Mouse (Mus musculus) heart, embryonic 12.5 days (tissue): ENCODE data around the gene Scamp3. TPM values are rescaled to one million over a fixed set of nuclear protein-coding genes. Genes with fewer than 3 reads are reported as not detected.
A peak's percentile ranks its signal among the peaks of the same experiment; 100 is the strongest.

ENCODE experiments used
- ATAC-seq: fragments of 200-750 bp; cut with Nextera tagmentation; 2 replicates; pipeline ENCODE4 v1.8.0; 2017; ENCODE audit warnings: moderate TSS enrichment, moderate library complexity; ENCODE audit not compliant: insufficient number of reproducible peaks, low FRiP score
- H3K27ac ChIP-seq: fragments of 300-500 bp; sonication (generic); 2 replicates; pipeline ENCODE4 v1.5.1; 2016; ENCODE audit warnings: mild to moderate bottlenecking, moderate library complexity; ENCODE audit not compliant: poor library complexity, severe bottlenecking
- H3K27me3 ChIP-seq: fragments of 300-500 bp; sonication (generic); replicated peaks from 2 replicates; pipeline ENCODE4 v1.6.1; 2016; ENCODE audit warnings: mild to moderate bottlenecking, moderate library complexity
- H3K36me3 ChIP-seq: fragments of 300-500 bp; sonication (generic); 2 replicates; pipeline ENCODE4 v1.6.1; 2016; ENCODE audit warnings: mild to moderate bottlenecking, moderate library complexity
- H3K4me1 ChIP-seq: fragments of 300-500 bp; sonication (generic); replicated peaks from 2 replicates; pipeline ENCODE4 v1.6.1; 2016; ENCODE audit warnings: mild to moderate bottlenecking
- H3K4me2 ChIP-seq: fragments of 300-500 bp; sonication (generic); 2 replicates; pipeline ENCODE4 v1.6.1; 2016; ENCODE audit warnings: mild to moderate bottlenecking, moderate library complexity
- H3K4me3 ChIP-seq: fragments of 300-500 bp; sonication (generic); 2 replicates; pipeline ENCODE4 v1.5.1; 2016; ENCODE audit warnings: mild to moderate bottlenecking
- H3K9ac ChIP-seq: fragments of 300-500 bp; sonication (generic); 2 replicates; pipeline ENCODE4 v1.6.1; 2016; ENCODE audit warnings: mild to moderate bottlenecking, moderate library complexity
- H3K9me3 ChIP-seq: fragments of 300-500 bp; sonication (generic); replicated peaks from 2 replicates; pipeline ENCODE4 v1.6.1; 2016; ENCODE audit warnings: mild to moderate bottlenecking, moderate library complexity
- WGBS: fragments of 180-500 bp; shearing (Covaris S2); methylation state at CpG from one replicate; pipeline ENCODE4 v1.1.7; 2016; 5-methylcytosine and 5-hydroxymethylcytosine counted together
- polyA plus RNA-seq: library from polyadenylated mRNA; unstranded; fragments of >200 nt; fragmentation: Nextera tagmentation; extraction: Ambion mirVana; gene quantifications from 2 replicates; pipeline ENCODE4 v1.2.1, GENCODE M21; 2016

Scamp3 gene
- polyA plus RNA-seq, 1 experiment from 2014 or later = 92.5 TPM

GRCm38 (mm10) chr3:89163643-89164245, 13.5 kb upstream of the Scamp3 start:
- peaks cover 21% of the 10 kb centered on the region for H3K36me3 ChIP-seq
- H3K9ac ChIP-seq = peak overlapping the region; percentile 95; the same call in 1 of the 2 replicates
- peak overlapping the region; percentile 85 for H3K4me2 ChIP-seq
- H3K27ac ChIP-seq = no peak overlapping the region
- peaks cover 12% of the 10 kb centered on the region for H3K27me3 ChIP-seq
- no peak for ATAC-seq
- 74% methylated on average over 5 of the region's 5 CpGs for WGBS
- H3K4me1 ChIP-seq = peaks cover 28% of the 10 kb centered on the region
- peak overlapping the region; percentile 85 for H3K4me3 ChIP-seq
- no peaks in the 10 kb centered on the region for H3K9me3 ChIP-seq

DNA sequence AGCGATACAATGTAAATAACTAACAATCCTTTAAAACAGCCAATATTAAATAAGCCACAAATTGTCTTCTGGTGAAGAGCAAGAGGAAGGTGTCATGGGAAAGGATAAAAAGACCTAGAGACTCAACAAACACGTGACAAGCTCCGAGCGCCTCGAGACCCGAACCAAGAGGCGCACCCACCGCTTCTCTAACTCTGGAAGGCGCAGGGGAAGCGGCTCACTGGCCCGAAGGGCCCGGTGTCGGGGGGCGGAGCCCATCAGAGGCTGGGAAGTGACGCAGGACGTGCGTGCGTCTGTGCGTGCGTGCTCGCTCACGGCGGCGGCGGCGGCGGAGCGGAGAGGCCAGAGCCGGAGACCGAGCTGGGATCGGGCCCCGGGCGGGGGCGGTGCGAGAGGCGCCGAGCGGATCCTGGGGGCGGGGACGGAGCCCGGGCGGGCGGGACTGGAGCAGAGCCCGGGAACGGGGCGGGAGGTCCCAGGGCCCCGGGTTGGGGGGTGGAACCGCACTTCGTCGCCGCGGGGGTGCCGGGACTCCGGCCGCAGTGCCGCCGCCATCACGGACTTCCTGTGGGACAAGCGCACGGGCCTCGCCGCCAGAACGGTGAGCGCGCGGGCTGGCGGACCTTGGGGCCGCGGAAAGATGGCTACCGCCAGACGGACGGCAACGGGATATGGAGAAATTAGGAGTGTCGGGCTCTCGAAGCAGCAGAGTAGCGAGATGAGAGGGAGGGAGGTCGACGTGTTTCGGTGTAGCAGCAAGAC, 12.6 kb upstream of the Scamp3 start, which contains the start of gene Clk2:
Gene Clk2, plus strand, starts transcription at position 290 of the 762 bp plus-strand sequence.
- Histone ChIP-seq H3K4me3 (peak within 1 kb of the TSS; percentile 85), H3K27me3 (peaks cover 3% of the 10 kb centered on the region), H3K4me2 (peak within 1 kb of the TSS; percentile 85), H3K4me1 (peaks cover 22% of the 10 kb centered on the region), H3K9ac (peak within 1 kb of the TSS; percentile 95), H3K36me3 (peaks cover 31% of the 10 kb centered on the region), H3K9me3 (no peaks in the 10 kb centered on the region), H3K27ac (peak within 1 kb of the TSS; percentile 97)
- ATAC-seq = peak; percentile 97
- WGBS = under 1% methylated on average over 79 of the region's 79 CpGs

DNA sequence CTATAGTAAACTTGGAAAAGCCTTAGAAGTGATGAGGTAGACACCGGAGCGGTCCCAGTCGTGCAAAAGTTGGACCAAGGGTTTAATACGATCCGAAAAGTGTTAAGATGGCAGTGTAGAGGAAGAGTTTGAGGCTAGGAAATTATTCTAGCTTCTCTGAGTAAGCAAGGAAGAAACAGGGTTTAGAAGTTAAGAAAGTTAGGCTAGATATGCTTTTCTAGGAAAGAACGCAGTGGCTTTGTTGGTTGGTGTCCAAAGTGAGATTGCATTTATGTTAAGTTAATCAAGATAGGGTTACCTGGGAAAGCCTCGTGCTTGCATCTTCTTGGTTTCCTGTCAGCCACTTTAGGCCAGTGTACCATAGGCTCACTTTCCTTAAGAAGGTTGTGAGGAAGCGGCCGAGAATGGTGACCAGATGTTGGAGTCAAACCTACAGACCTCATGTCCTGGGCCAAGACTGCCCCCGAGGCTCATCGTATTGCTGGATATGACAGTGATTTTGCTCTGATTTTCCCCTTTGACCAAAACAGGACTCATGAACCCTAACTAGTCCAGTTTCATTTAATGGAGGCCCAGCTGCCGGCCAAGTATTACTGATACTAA, 11.9 kb upstream of the Scamp3 start:
- no peaks in the 10 kb centered on the region for H3K9me3 ChIP-seq
- peaks cover 16% of the 10 kb centered on the region for H3K4me1 ChIP-seq
- peaks cover 38% of the 10 kb centered on the region for H3K36me3 ChIP-seq
- peak overlapping the region; percentile 95 for H3K9ac ChIP-seq
- peak overlapping the region; percentile 85 for H3K4me3 ChIP-seq
- peak overlapping the region; percentile 85 for H3K4me2 ChIP-seq
- H3K27me3 ChIP-seq = no peaks in the 10 kb centered on the region
- H3K27ac ChIP-seq = peak overlapping the region; percentile 97
- no peak for ATAC-seq
- WGBS = 24% methylated on average over 12 of the region's 12 CpGs

DNA sequence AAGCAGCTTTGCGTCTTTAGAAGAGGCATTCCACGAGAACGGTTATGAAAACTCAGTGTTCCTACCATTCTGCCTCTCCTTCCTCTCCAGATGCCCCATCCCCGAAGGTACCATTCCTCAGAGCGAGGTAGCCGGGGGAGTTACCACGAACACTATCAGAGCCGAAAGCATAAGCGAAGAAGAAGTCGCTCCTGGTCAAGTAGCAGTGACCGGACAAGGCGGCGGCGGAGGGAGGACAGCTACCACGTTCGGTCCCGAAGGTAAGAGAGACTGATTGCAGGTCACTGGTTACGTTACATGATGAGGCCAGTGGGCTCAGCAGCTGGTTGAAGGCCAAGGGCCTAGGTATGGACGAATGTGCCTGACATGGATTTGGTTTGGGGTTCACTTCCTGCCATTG, 10.3 kb upstream of the Scamp3 start:
- Histone ChIP-seq H3K4me2 (no peak overlapping the region), H3K4me3 (no peak overlapping the region), H3K4me1 (peaks cover 16% of the 10 kb centered on the region), H3K9me3 (no peaks in the 10 kb centered on the region), H3K36me3 (peaks cover 52% of the 10 kb centered on the region), H3K9ac (no peak overlapping the region), H3K27me3 (no peaks in the 10 kb centered on the region), H3K27ac (no peak overlapping the region)
- 93% methylated on average over 19 of the region's 19 CpGs for WGBS
- no peak for ATAC-seq

DNA sequence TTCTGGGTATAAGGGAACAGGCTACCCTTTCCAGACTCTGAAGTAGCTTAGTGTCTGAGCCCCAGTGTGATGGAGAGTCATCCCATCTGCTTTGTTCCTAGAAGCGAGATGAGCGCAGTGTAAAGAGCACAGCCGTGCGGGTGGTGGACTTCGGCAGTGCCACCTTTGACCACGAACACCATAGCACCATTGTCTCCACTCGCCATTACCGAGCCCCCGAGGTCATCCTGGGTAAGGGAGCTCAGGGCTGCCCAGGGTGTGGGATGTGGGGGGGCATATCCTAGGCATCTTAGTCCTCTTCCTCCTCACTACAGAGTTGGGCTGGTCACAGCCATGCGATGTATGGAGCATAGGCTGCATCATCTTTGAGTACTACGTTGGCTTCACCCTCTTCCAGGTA, 2.4 kb upstream of the Scamp3 start:
- Histone ChIP-seq H3K36me3 (peaks cover 75% of the 10 kb centered on the region), H3K4me3 (no peak overlapping the region), H3K27me3 (no peaks in the 10 kb centered on the region), H3K9ac (no peak overlapping the region), H3K4me2 (no peak overlapping the region), H3K27ac (no peak overlapping the region), H3K4me1 (peaks cover 12% of the 10 kb centered on the region), H3K9me3 (no peaks in the 10 kb centered on the region)
- 94% methylated on average over 11 of the region's 11 CpGs for WGBS
- no peak for ATAC-seq

DNA sequence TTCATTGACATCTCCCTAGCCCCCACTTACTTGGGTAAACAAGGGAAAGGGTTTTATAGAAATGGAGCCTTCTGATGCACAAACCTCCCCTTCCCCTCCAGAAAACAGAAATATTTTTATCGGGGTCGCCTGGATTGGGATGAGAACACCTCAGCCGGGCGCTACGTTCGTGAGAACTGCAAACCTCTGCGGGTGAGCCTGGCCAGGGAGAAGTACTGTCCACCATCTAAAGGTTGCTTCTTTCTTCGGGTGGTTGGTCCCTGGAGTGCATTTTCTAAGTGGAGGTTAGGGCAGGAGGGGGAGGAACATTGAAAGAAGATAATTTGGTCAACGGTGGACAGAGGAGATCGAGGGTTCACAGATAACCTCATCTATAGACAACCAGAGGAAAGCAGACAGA, 1.7 kb upstream of the Scamp3 start:
- Histone ChIP-seq H3K27me3 (no peaks in the 10 kb centered on the region), H3K27ac (no peak overlapping the region), H3K4me1 (peaks cover 12% of the 10 kb centered on the region), H3K4me3 (no peak overlapping the region), H3K36me3 (peaks cover 75% of the 10 kb centered on the region), H3K9me3 (no peaks in the 10 kb centered on the region), H3K4me2 (no peak overlapping the region), H3K9ac (no peak overlapping the region)
- ATAC-seq = no peak
- 86% methylated on average over 10 of the region's 10 CpGs for WGBS

DNA sequence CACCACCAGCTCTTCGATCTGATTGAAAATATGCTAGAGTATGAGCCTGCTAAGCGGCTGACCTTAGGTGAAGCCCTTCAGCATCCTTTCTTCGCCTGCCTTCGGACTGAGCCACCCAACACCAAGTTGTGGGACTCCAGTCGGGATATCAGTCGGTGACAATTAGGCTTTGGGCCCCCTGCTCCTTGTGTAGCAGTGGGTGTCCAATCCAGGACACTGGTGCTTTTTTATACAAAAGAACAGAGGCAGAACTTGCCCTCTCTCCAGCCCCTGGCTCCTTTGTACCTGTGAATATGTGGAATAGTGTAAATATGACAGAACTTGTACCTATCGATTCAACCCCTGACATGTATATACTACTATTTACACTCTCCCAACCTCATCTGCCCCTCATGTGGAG, 852 bp upstream of the Scamp3 start:
- no peak overlapping the region for H3K27ac ChIP-seq
- H3K9ac ChIP-seq = no peak overlapping the region

GRCm38 (mm10) chr3:89178107-89178385, 773 bp downstream of the Scamp3 start:
- ATAC-seq = no peak
- Histone ChIP-seq H3K4me2 (peak overlapping the region; percentile 81), H3K27ac (peak overlapping the region; percentile 59; the same call in 1 of the 2 replicates), H3K27me3 (no peaks in the 10 kb centered on the region), H3K36me3 (peaks cover 73% of the 10 kb centered on the region), H3K9ac (peak overlapping the region; percentile 80), H3K4me1 (peaks cover 16% of the 10 kb centered on the region), H3K9me3 (no peaks in the 10 kb centered on the region), H3K4me3 (peak overlapping the region; percentile 65)
- WGBS = 7% methylated on average over 6 of the region's 6 CpGs

More for the DNA sequence above, 852 bp upstream of the Scamp3 start:
- ATAC-seq = no peak
- WGBS = 84% methylated on average over 7 of the region's 7 CpGs
- Histone ChIP-seq H3K9me3 (no peaks in the 10 kb centered on the region), H3K27me3 (no peaks in the 10 kb centered on the region), H3K36me3 (peaks cover 76% of the 10 kb centered on the region), H3K4me3 (no peak overlapping the region), H3K4me2 (no peak overlapping the region), H3K4me1 (peaks cover 12% of the 10 kb centered on the region)

- Histone ChIP-seq H3K9me3 (no peaks in the 10 kb centered on the region), H3K27ac (no peak overlapping the region), H3K4me2 (0 out of 2 replicates have a peak overlapping the region, but pooled peaks have one; percentile 81), H3K9ac (no peak overlapping the region), H3K36me3 (peaks cover 62% of the 10 kb centered on the region), H3K4me3 (no peak overlapping the region), H3K4me1 (peaks cover 21% of the 10 kb centered on the region), H3K27me3 (no peaks in the 10 kb centered on the region)
- ATAC-seq = no peak
- WGBS = 88% methylated on average over 11 of the region's 11 CpGs
Measured at GRCm38 (mm10) chr3:89179056-89179455, 1.8 kb downstream of the Scamp3 start.

DNA sequence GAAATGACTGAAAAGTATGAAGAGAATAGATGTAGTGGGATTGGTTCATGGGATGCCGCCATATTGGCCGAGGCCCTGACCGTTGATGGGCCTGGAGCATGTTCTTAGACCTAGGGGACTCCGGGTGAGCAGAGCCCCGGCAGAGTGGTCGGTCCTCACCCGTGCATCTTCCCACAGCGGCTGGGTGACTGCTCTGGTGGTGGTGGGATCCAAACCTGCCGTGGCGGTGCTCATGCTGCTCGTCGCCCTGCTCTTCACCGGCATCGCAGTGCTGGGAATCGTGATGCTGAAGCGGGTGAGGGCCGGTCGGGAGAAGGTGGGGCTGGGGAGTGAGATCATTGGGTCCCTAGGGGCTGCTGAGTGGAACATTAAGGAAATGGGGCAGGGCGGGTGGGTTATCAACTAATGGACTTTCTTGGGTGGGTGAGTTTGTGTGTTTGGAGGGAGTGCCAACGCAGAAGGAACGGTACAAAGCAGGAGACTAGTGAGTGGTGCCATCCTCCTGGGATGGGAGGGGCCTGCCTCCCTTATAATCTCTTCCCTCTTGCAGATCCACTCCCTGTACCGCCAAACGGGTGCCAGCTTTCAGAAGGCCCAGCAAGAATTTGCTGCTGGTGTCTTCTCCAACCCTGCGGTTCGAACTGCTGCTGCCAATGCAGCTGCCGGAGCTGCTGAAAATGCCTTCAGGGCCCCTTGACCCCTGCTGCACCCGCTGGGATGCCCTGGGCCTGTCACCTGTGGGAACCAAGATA, 4.7 kb downstream of the Scamp3 start:
- Histone ChIP-seq H3K36me3 (peaks cover 36% of the 10 kb centered on the region), H3K27ac (no peak overlapping the region), H3K4me1 (peaks cover 36% of the 10 kb centered on the region), H3K4me3 (no peak overlapping the region), H3K4me2 (no peak overlapping the region), H3K27me3 (0 out of 2 replicates have a peak, but pooled peaks cover 6% of the 10 kb centered on the region), H3K9me3 (no peaks in the 10 kb centered on the region), H3K9ac (no peak overlapping the region)
- no peak for ATAC-seq
- 91% methylated on average over 27 of the region's 27 CpGs for WGBS
